Mouse (Mus musculus): ENCODE results near the gene Sco1. TPM values are rescaled to one million over a fixed set of nuclear protein-coding genes. Genes with fewer than 3 reads are reported as not detected.
A peak's percentile ranks its signal among the peaks of the same experiment; 100 is the strongest.
"Not testable (repeated sequence)": the region's sequence is repeated elsewhere in the genome, so short reads cannot be mapped to it uniquely, and the experiment has no call there.

Gene Sco1
- polyA plus RNA-seq, 1 experiment from 2014 or later: 8.2 TPM

- not testable (repeated sequence) for H3K4me3 ChIP-seq (replicated peaks); H3K9me3 ChIP-seq (replicated peaks); DNase-seq; H3K27ac ChIP-seq; H3K9ac ChIP-seq; H3K4me2 ChIP-seq; ATAC-seq (ENCODE audit: low read depth); H3K36me3 ChIP-seq
- peaks cover 15% of the 10 kb centered on the region for H3K27me3 ChIP-seq
- peaks cover 18% of the 10 kb centered on the region for H3K4me1 ChIP-seq (replicated peaks)
- WGBS (ENCODE audit: insufficient replicate concordance): 29% methylated on average over 1 of the region's 1 CpGs
Measured at GRCm38 (mm10) chr11:67023191-67023590, 29.3 kb upstream of the Sco1 start.

- 46% methylated on average over 6 of the region's 6 CpGs for WGBS (ENCODE audit: insufficient replicate concordance)
- Histone ChIP-seq H3K27ac (no peak overlapping the region), H3K9me3 (replicated peaks) (no peaks in the 10 kb centered on the region), H3K36me3 (no peaks in the 10 kb centered on the region), H3K4me3 (replicated peaks) (no peak overlapping the region), H3K9ac (no peak overlapping the region; the same call in 1 of the 2 replicates), H3K4me2 (peak overlapping the region; percentile 79), H3K27me3 (peaks cover 12% of the 10 kb centered on the region), H3K4me1 (replicated peaks) (peaks cover 18% of the 10 kb centered on the region)
- DNase-seq: no peak
- no peak for ATAC-seq (ENCODE audit: low read depth)
Measured at GRCm38 (mm10) chr11:67023802-67024340, 28.6 kb upstream of the Sco1 start.

GRCm38 (mm10) chr11:67024867-67025477 is 27.5 kb upstream of the Sco1 start, which contains the start of gene Tmem220:
TSS of gene Tmem220 (plus strand) at chr11:67025154.
- Histone ChIP-seq H3K4me3 (replicated peaks) (peak within 1 kb of the TSS; percentile 59), H3K4me2 (peak within 1 kb of the TSS; percentile 79), H3K27me3 (peaks cover 12% of the 10 kb centered on the region), H3K36me3 (no peaks in the 10 kb centered on the region), H3K9me3 (replicated peaks) (no peaks in the 10 kb centered on the region), H3K9ac (peak within 1 kb of the TSS; percentile 70), H3K4me1 (replicated peaks) (peaks cover 18% of the 10 kb centered on the region), H3K27ac (no peak within 1 kb of the TSS)
- peak; percentile 85 for DNase-seq
- WGBS (ENCODE audit: insufficient replicate concordance): 1% methylated on average over 35 of the region's 35 CpGs
- peak; percentile 100 for ATAC-seq (ENCODE audit: low read depth)

GRCm38 (mm10) chr11:67030904-67031602 is 21.4 kb upstream of the Sco1 start:
- 36% methylated on average over 16 of the region's 16 CpGs for WGBS (ENCODE audit: insufficient replicate concordance)
- Histone ChIP-seq H3K36me3 (no peaks in the 10 kb centered on the region), H3K27ac (no peak overlapping the region), H3K9me3 (replicated peaks) (no peaks in the 10 kb centered on the region), H3K4me2 (no peak overlapping the region), H3K9ac (no peak overlapping the region), H3K4me1 (replicated peaks) (no peaks in the 10 kb centered on the region), H3K27me3 (no peaks in the 10 kb centered on the region), H3K4me3 (replicated peaks) (no peak overlapping the region)
- ATAC-seq (ENCODE audit: low read depth): no peak
- no peak for DNase-seq

GRCm38 (mm10) chr11:67031603-67031915 is 20.9 kb upstream of the Sco1 start:
- DNase-seq (no peak), ATAC-seq (ENCODE audit: low read depth) (no peak)
- Histone ChIP-seq H3K9me3 (replicated peaks) (no peaks in the 10 kb centered on the region), H3K4me2 (no peak overlapping the region), H3K27ac (no peak overlapping the region), H3K27me3 (no peaks in the 10 kb centered on the region), H3K9ac (no peak overlapping the region), H3K36me3 (no peaks in the 10 kb centered on the region), H3K4me1 (replicated peaks) (no peaks in the 10 kb centered on the region), H3K4me3 (replicated peaks) (no peak overlapping the region)
- WGBS (ENCODE audit: insufficient replicate concordance): 62% methylated on average over 2 of the region's 2 CpGs

- 43% methylated on average over 4 of the region's 4 CpGs for WGBS (ENCODE audit: insufficient replicate concordance)
- ATAC-seq (ENCODE audit: low read depth) (peak; percentile 73), DNase-seq (no peak)
- no peak overlapping the region for H3K4me3 ChIP-seq (replicated peaks)
- H3K4me2 ChIP-seq: no peak overlapping the region
- H3K4me1 ChIP-seq (replicated peaks): no peaks in the 10 kb centered on the region
- H3K9ac ChIP-seq: no peak overlapping the region
- no peaks in the 10 kb centered on the region for H3K27me3 ChIP-seq
- no peaks in the 10 kb centered on the region for H3K9me3 ChIP-seq (replicated peaks)
- no peak overlapping the region for H3K27ac ChIP-seq
- H3K36me3 ChIP-seq: peaks cover 26% of the 10 kb centered on the region
Measured at GRCm38 (mm10) chr11:67034775-67035485, 17.5 kb upstream of the Sco1 start.

GRCm38 (mm10) chr11:67036229-67036628 is 16.2 kb upstream of the Sco1 start:
- H3K4me3 ChIP-seq (replicated peaks): no peak overlapping the region
- H3K36me3 ChIP-seq: peaks cover 38% of the 10 kb centered on the region
- no peak overlapping the region for H3K27ac ChIP-seq
- H3K4me2 ChIP-seq: no peak overlapping the region
- 65% methylated on average over 6 of the region's 6 CpGs for WGBS (ENCODE audit: insufficient replicate concordance)
- no peaks in the 10 kb centered on the region for H3K4me1 ChIP-seq (replicated peaks)
- H3K9ac ChIP-seq: no peak overlapping the region
- H3K9me3 ChIP-seq (replicated peaks): no peaks in the 10 kb centered on the region
- ATAC-seq (ENCODE audit: low read depth): no peak
- no peaks in the 10 kb centered on the region for H3K27me3 ChIP-seq
- DNase-seq: no peak

GRCm38 (mm10) chr11:67036892-67037291 is 15.6 kb upstream of the Sco1 start:
- Histone ChIP-seq H3K9me3 (replicated peaks) (no peaks in the 10 kb centered on the region), H3K27ac (no peak overlapping the region), H3K9ac (no peak overlapping the region), H3K4me1 (replicated peaks) (no peaks in the 10 kb centered on the region), H3K36me3 (peaks cover 45% of the 10 kb centered on the region), H3K4me2 (no peak overlapping the region), H3K4me3 (replicated peaks) (no peak overlapping the region), H3K27me3 (no peaks in the 10 kb centered on the region)
- 83% methylated on average over 9 of the region's 9 CpGs for WGBS (ENCODE audit: insufficient replicate concordance)
- DNase-seq (no peak), ATAC-seq (ENCODE audit: low read depth) (no peak)

- Histone ChIP-seq H3K9ac (no peak overlapping the region), H3K4me2 (no peak overlapping the region), H3K4me3 (replicated peaks) (no peak overlapping the region), H3K9me3 (replicated peaks) (no peaks in the 10 kb centered on the region), H3K4me1 (replicated peaks) (peaks cover 12% of the 10 kb centered on the region), H3K27me3 (no peaks in the 10 kb centered on the region), H3K27ac (no peak overlapping the region), H3K36me3 (peaks cover 46% of the 10 kb centered on the region)
- 82% methylated on average over 3 of the region's 3 CpGs for WGBS (ENCODE audit: insufficient replicate concordance)
- ATAC-seq (ENCODE audit: low read depth): no peak
- no peak for DNase-seq
Measured at GRCm38 (mm10) chr11:67039799-67040198, 12.7 kb upstream of the Sco1 start.

GRCm38 (mm10) chr11:67040483-67040882 is 12.0 kb upstream of the Sco1 start:
- Histone ChIP-seq H3K27ac (no peak overlapping the region), H3K9me3 (replicated peaks) (no peaks in the 10 kb centered on the region), H3K4me2 (no peak overlapping the region), H3K36me3 (peaks cover 47% of the 10 kb centered on the region), H3K27me3 (no peaks in the 10 kb centered on the region), H3K4me1 (replicated peaks) (peaks cover 18% of the 10 kb centered on the region), H3K9ac (no peak overlapping the region), H3K4me3 (replicated peaks) (no peak overlapping the region)
- ATAC-seq (ENCODE audit: low read depth) (no peak), DNase-seq (no peak)
- WGBS (ENCODE audit: insufficient replicate concordance): 77% methylated on average over 6 of the region's 6 CpGs

- H3K9ac ChIP-seq: no peak overlapping the region
- no peaks in the 10 kb centered on the region for H3K27me3 ChIP-seq
- H3K36me3 ChIP-seq: peaks cover 47% of the 10 kb centered on the region
- H3K4me1 ChIP-seq (replicated peaks): peaks cover 22% of the 10 kb centered on the region
- no peak overlapping the region for H3K27ac ChIP-seq
- no peaks in the 10 kb centered on the region for H3K9me3 ChIP-seq (replicated peaks)
- WGBS (ENCODE audit: insufficient replicate concordance): 45% methylated on average over 8 of the region's 8 CpGs
- H3K4me3 ChIP-seq (replicated peaks): no peak overlapping the region
- peak; percentile 47; the same call in 1 of the 2 replicates for ATAC-seq (ENCODE audit: low read depth)
- H3K4me2 ChIP-seq: no peak overlapping the region
- DNase-seq: no peak
Measured at GRCm38 (mm10) chr11:67043007-67043406, 9.5 kb upstream of the Sco1 start.

All from liver, embryonic 13.5 days (tissue).